In the genomic region with DNA sequence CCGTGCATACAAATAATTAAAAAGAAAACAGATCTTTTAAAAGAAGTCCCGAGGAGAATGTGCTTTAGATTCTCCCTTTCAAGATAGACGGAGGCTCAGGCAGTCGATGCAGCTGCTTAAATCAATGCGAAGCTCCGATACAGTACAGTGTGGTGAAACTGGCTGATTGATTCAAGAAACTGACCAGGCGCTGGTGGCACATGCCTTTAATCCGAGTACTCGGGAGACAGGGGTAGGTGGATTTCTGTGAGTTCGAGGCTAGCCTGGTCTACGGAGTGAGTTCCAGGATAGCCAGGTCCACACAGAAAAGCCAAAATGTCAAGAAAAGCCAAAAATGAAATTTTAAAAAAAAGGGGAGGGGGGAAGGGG, we compare ENCODE assay signal across 8 mouse cellular contexts. TPM values are rescaled to one million over a fixed set of nuclear protein-coding genes. Genes with fewer than 3 reads are reported as not detected.
DNase-seq lines count a peak whose midpoint lies in the region; ATAC-seq and TF ChIP-seq lines count a peak whose summit lies in the region.

No protein-coding gene starts in this region.

- no peaks in the 10 kb centered on the region for H3K27me3 ChIP-seq in heart, embryonic 10.5 days (ENCODE audit: insufficient read depth, poor library complexity, severe bottlenecking)
- H3K27me3 ChIP-seq in midbrain, postnatal 0 days (ENCODE audit: insufficient read depth, low read length) = no peaks in the 10 kb centered on the region

- no peaks in the 10 kb centered on the region for H3K9me3 ChIP-seq in heart, embryonic 10.5 days
- no peaks in the 10 kb centered on the region for H3K9me3 ChIP-seq in midbrain, postnatal 0 days (ENCODE audit: low read length)

- H3K4me3 ChIP-seq in heart, embryonic 10.5 days = peak overlapping the region; percentile 65
- peak overlapping the region; percentile 54 for H3K4me3 ChIP-seq in midbrain, postnatal 0 days (ENCODE audit: low read depth, low read length)

- no peak for DNase-seq in heart, embryonic 10.5 days (ENCODE audit: low spot score)
- DNase-seq in heart, postnatal 4 days = no peak
- DNase-seq in thymus, postnatal 4 days = peak; percentile 12
- DNase-seq in thymus, postnatal 0 days (ENCODE audit: low spot score) = no peak
- DNase-seq in midbrain, postnatal 0 days (ENCODE audit: low spot score) = peak; percentile 25
- DNase-seq in left cerebral cortex, postnatal 36 days (ENCODE audit: low spot score in 2 of 2) = no peak
- no peak for DNase-seq in layer of hippocampus, adult 9-11 months

- H3K9ac ChIP-seq in midbrain, postnatal 0 days (replicated peaks; ENCODE audit: low read length, poor library complexity, severe bottlenecking) = peak overlapping the region; percentile 60

- no peaks in the 10 kb centered on the region for H3K4me1 ChIP-seq in heart, embryonic 10.5 days
- H3K4me1 ChIP-seq in midbrain, postnatal 0 days (ENCODE audit: insufficient read depth, low read length) = no peaks in the 10 kb centered on the region

- peak; percentile 32 for ATAC-seq in inflammation-experienced regulatory T-cells, adult 6 months
- peak; percentile 68; the same call in 1 of the 2 replicates for ATAC-seq in midbrain, postnatal 0 days (ENCODE audit: low FRiP score)

- no peak for TF ChIP-seq CTCF in midbrain, postnatal 0 days (IDR thresholded peaks at IDR 0.05)

- H3K27ac ChIP-seq in heart, embryonic 10.5 days = peak overlapping the region; percentile 81
- peak overlapping the region; percentile 51 for H3K27ac ChIP-seq in midbrain, postnatal 0 days (ENCODE audit: low read depth, low read length)

- no peaks in the 10 kb centered on the region for H3K36me3 ChIP-seq in heart, embryonic 10.5 days
- H3K36me3 ChIP-seq in midbrain, postnatal 0 days (ENCODE audit: insufficient read depth, low read length) = no peaks in the 10 kb centered on the region

- intact Hi-C loops in left cerebral cortex, postnatal 36 days (cut with DNase I) = loop anchor here (5.0 kb wide), 1 partner anchor 91 kb away; no protein-coding TSS in a partner anchor

- peak overlapping the region; percentile 71 for H3K4me2 ChIP-seq in midbrain, postnatal 0 days (ENCODE audit: low read depth, low read length, poor library complexity, severe bottlenecking)

- WGBS in heart, embryonic 10.5 days = 26% methylated on average over 11 of the region's 11 CpGs
- 22% methylated on average over 11 of the region's 11 CpGs for whole genome bisulfite sequencing in midbrain, postnatal 0 days

RNA-seq across cellular contexts. Expression of gene Cyp2s1, which starts 31.7 kb away (rescaled TPM):
- polyA plus RNA-seq in heart, embryonic 10.5 days (2016; fragmentation: Nextera tagmentation; extraction: Ambion mirVana) = 4.7 and 5.5 TPM in 2 replicates
- 1 to 10 TPM; 7.5 to 8.7 TPM for total RNA-seq in heart, postnatal 4 days (2021)
- polyA plus RNA-seq in thymus, postnatal 0 days (2015; fragmentation: Nextera tagmentation; extraction: Ambion mirVana) = 0.51 and 0.54 TPM in 2 replicates
- 1 to 10 TPM; 2.9 to 4.1 (median 3.0) TPM for polyA plus RNA-seq in inflammation-experienced regulatory T-cells, adult 6 months (2017; shearing (Covaris generic))
- 3.0 and 4.8 TPM in 2 replicates for total RNA-seq in midbrain, postnatal 0 days (2014; rRNA removed)
- polyA plus RNA-seq in midbrain, postnatal 0 days (2015; fragmentation: Nextera tagmentation; extraction: Ambion mirVana) = 2.5 and 3.4 TPM in 2 replicates
- 1 to 10 TPM; 2.9 to 3.8 TPM for total RNA-seq in left cerebral cortex, postnatal 36 days (2021)

RNA-seq across cellular contexts. Expression of gene Cyp2b10, which starts 49.0 kb away (rescaled TPM):
- not detected in 2 replicates for polyA plus RNA-seq in heart, embryonic 10.5 days (2016; fragmentation: Nextera tagmentation; extraction: Ambion mirVana)
- under 1 TPM; 0.31 to 0.45 TPM for total RNA-seq in heart, postnatal 4 days (2021)
- 0.10 and 0.13 TPM in 2 replicates for polyA plus RNA-seq in thymus, postnatal 0 days (2015; fragmentation: Nextera tagmentation; extraction: Ambion mirVana)
- not detected for polyA plus RNA-seq in inflammation-experienced regulatory T-cells, adult 6 months (2017; shearing (Covaris generic))
- total RNA-seq in midbrain, postnatal 0 days (2014; rRNA removed) = not detected in 2 replicates
- not detected in 2 replicates for polyA plus RNA-seq in midbrain, postnatal 0 days (2015; fragmentation: Nextera tagmentation; extraction: Ambion mirVana)
- under 1 TPM in 1 of 2 experiments, not detected in 1; 0.54 TPM for total RNA-seq in left cerebral cortex, postnatal 36 days (2021)

RNA-seq across cellular contexts. Expression of gene Axl, which starts 59.9 kb away (rescaled TPM):
- polyA plus RNA-seq in heart, embryonic 10.5 days (2016; fragmentation: Nextera tagmentation; extraction: Ambion mirVana) = 53.3 and 54.3 TPM in 2 replicates
- total RNA-seq in heart, postnatal 4 days (2021) = 10 to 100 TPM; 79.5 to 90.3 TPM
- polyA plus RNA-seq in thymus, postnatal 0 days (2015; fragmentation: Nextera tagmentation; extraction: Ambion mirVana) = 26.9 and 29.4 TPM in 2 replicates
- polyA plus RNA-seq in inflammation-experienced regulatory T-cells, adult 6 months (2017; shearing (Covaris generic)) = 10 to 100 TPM; 18.6 to 32.5 (median 25.5) TPM
- 22.2 and 28.1 TPM in 2 replicates for total RNA-seq in midbrain, postnatal 0 days (2014; rRNA removed)
- 16.5 and 20.7 TPM in 2 replicates for polyA plus RNA-seq in midbrain, postnatal 0 days (2015; fragmentation: Nextera tagmentation; extraction: Ambion mirVana)
- 10 to 100 TPM; 40.2 to 41.7 TPM for total RNA-seq in left cerebral cortex, postnatal 36 days (2021)

Comparison
In these comparisons a context has a peak if more than half of its experiments do, and no peak if none do; other contexts are left out.
1. DNase-seq: peak in thymus, postnatal 4 days (single experiment) and midbrain, postnatal 0 days (single experiment); none in heart, embryonic 10.5 days (single experiment), heart, postnatal 4 days (single experiment), thymus, postnatal 0 days (single experiment), left cerebral cortex, postnatal 36 days (0 of 2) and layer of hippocampus, adult 9-11 months (single experiment).